Mouse (Mus musculus) thymus, adult 2 months (tissue): Measurements from ENCODE around the gene Taf3.

Experiments
- CTCF ChIP-seq: fragments of 200-500 bp; IDR thresholded peaks from 2 replicates; pipeline ENCODE4 v1.5.1; 2012; ENCODE audit warnings: mild to moderate bottlenecking, control low read depth, low read length, moderate library complexity, borderline replicate concordance; ENCODE audit not compliant: control insufficient read depth, poor library complexity, insufficient read depth; ENCODE audit errors: extremely low read depth
- POLR2A ChIP-seq: fragments of 200-500 bp; IDR thresholded peaks from 2 replicates; pipeline ENCODE4 v1.6.1; 2012; ENCODE audit warnings: mild to moderate bottlenecking, low read length, control low read depth, moderate library complexity; ENCODE audit not compliant: control insufficient read depth, poor library complexity, insufficient read depth; ENCODE audit errors: extremely low read depth

- no peak for TF ChIP-seq CTCF
- TF ChIP-seq POLR2A = no peak
These were observed 163.7 kb downstream of the Taf3 start for GRCm38 (mm10) chr2:9884533-9885216.
